Mouse (Mus musculus) liver, adult 2 months (tissue): ENCODE results near the gene Snx10.

Experiments
- CTCF ChIP-seq: fragments of 200-500 bp; IDR thresholded peaks from 2 replicates; pipeline ENCODE4 v1.5.1; 2011; ENCODE audit warnings: low read depth, low read length, control low read depth
- POLR2A ChIP-seq: fragments of 200-500 bp; IDR thresholded peaks from 2 replicates; pipeline ENCODE4 v1.6.1; 2011; ENCODE audit warnings: low read length, control low read depth; ENCODE audit not compliant: insufficient read depth; ENCODE audit errors: extremely low read depth

DNA sequence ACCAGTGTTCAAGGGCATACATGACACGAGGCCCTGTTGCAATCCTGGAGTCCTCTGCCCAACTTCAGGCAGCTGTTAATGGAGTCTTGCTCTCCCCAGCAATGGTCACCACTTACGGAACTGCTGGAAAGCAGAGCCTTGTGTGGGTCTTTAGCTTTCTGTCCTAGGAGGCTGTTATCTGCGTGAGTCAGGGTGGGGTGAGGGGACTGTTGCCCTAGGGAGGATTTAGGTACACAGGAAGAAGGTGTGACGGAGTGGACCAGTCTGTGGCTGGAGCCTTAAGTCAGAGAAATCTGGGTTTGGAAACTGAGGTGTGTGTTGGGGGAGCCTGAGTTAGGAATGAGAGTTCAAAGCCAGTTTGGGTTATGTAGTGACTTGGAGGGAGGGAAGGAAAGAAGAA is 49.4 kb downstream of the Snx10 start:
- no peak for TF ChIP-seq CTCF
- TF ChIP-seq POLR2A = no peak
